Mouse (Mus musculus) bone marrow macrophage, adult 2 months (primary cell): ENCODE data around the gene Rhot1. TPM values are rescaled to one million over a fixed set of nuclear protein-coding genes. Genes with fewer than 3 reads are reported as not detected.

Experiments used
- H3K27ac ChIP-seq: 2 replicates; pipeline ENCODE4 v1.5.1; 2012; ENCODE audit warnings: low read depth, low read length; ENCODE audit not compliant: insufficient read depth
- H3K4me1 ChIP-seq: 2 replicates; pipeline ENCODE4 v1.6.1; 2012; ENCODE audit warnings: low read length; ENCODE audit not compliant: control insufficient read depth, insufficient read depth
- H3K4me3 ChIP-seq: 2 replicates; pipeline ENCODE4 v1.5.1; 2012; ENCODE audit warnings: mild to moderate bottlenecking, low read length, moderate library complexity; ENCODE audit not compliant: insufficient read depth
- CTCF ChIP-seq: IDR thresholded peaks from 2 replicates; pipeline ENCODE4 v1.5.1; 2012; ENCODE audit warnings: low read depth, mild to moderate bottlenecking, low read length, moderate library complexity
- POLR2A ChIP-seq: IDR thresholded peaks from 2 replicates; pipeline ENCODE4 v1.6.1; 2012; ENCODE audit warnings: mild to moderate bottlenecking, low read depth, low read length, borderline replicate concordance
- polyA plus RNA-seq: library from polyadenylated mRNA; stranded (reverse); fragments of >200 nt; gene quantifications from 2 replicates; pipeline ENCODE4 v1.2.4, GENCODE M21; 2012; ENCODE audit not compliant: missing spikeins, insufficient read depth, insufficient read length

Gene Rhot1
- 34.5 and 38.1 TPM in 2 replicates for polyA plus RNA-seq

- Histone ChIP-seq H3K27ac (peak within 1 kb of the TSS; percentile 83), H3K4me1 (0 out of 2 replicates have a peak, but pooled peaks cover 4% of the 10 kb centered on the region), H3K4me3 (peak within 1 kb of the TSS; percentile 100)
- no peak for TF ChIP-seq CTCF
- no peak for TF ChIP-seq POLR2A
Observed at GRCm38 (mm10) chr11:80208860-80209800, at the start of gene Rhot1. Gene Rhot1, plus strand, starts transcription at chr11:80209019.

GRCm38 (mm10) chr11:80161041-80161440 is 47.8 kb upstream of the Rhot1 start:
- TF ChIP-seq CTCF (no peak), POLR2A (no peak)

GRCm38 (mm10) chr11:80163362-80164116 is 45.3 kb upstream of the Rhot1 start:
- no peak for TF ChIP-seq CTCF
- no peak for TF ChIP-seq POLR2A
- no peak overlapping the region for H3K4me3 ChIP-seq
- H3K27ac ChIP-seq: 0 out of 2 replicates have a peak overlapping the region, but pooled peaks have one; percentile 4
- peaks cover 32% of the 10 kb centered on the region for H3K4me1 ChIP-seq

More at GRCm38 (mm10) chr11:80161041-80161440, 47.8 kb upstream of the Rhot1 start:
- no peak overlapping the region for H3K4me3 ChIP-seq
- no peak overlapping the region for H3K27ac ChIP-seq
- H3K4me1 ChIP-seq: peaks cover 30% of the 10 kb centered on the region

- H3K4me1 ChIP-seq: peaks cover 33% of the 10 kb centered on the region
- no peak overlapping the region for H3K4me3 ChIP-seq
- TF ChIP-seq POLR2A (no peak), CTCF (no peak)
- no peak overlapping the region for H3K27ac ChIP-seq
Observed at GRCm38 (mm10) chr11:80164224-80164623, 44.6 kb upstream of the Rhot1 start.

- H3K4me1 ChIP-seq: peaks cover 64% of the 10 kb centered on the region
- no peak overlapping the region for H3K4me3 ChIP-seq
- TF ChIP-seq POLR2A (no peak), CTCF (no peak)
- H3K27ac ChIP-seq: peak overlapping the region; percentile 99
Observed at GRCm38 (mm10) chr11:80168121-80168520, 40.7 kb upstream of the Rhot1 start.

- peaks cover 62% of the 10 kb centered on the region for H3K4me1 ChIP-seq
- no peak overlapping the region for H3K4me3 ChIP-seq
- peak overlapping the region; percentile 99 for H3K27ac ChIP-seq
- TF ChIP-seq CTCF (no peak), POLR2A (0 out of 2 replicates have a peak, but pooled peaks have one; percentile 8)
Observed at GRCm38 (mm10) chr11:80168611-80169249, 40.1 kb upstream of the Rhot1 start.

GRCm38 (mm10) chr11:80169629-80170028 is 39.2 kb upstream of the Rhot1 start:
- H3K4me1 ChIP-seq: peaks cover 69% of the 10 kb centered on the region
- H3K4me3 ChIP-seq: no peak overlapping the region
- TF ChIP-seq POLR2A: no peak
- TF ChIP-seq CTCF: no peak
- H3K27ac ChIP-seq: peak overlapping the region; percentile 99

- no peak overlapping the region for H3K4me3 ChIP-seq
- peaks cover 74% of the 10 kb centered on the region for H3K4me1 ChIP-seq
- no peak for TF ChIP-seq CTCF
- TF ChIP-seq POLR2A: no peak
- H3K27ac ChIP-seq: peak overlapping the region; percentile 99
Observed at GRCm38 (mm10) chr11:80170351-80170750, 38.5 kb upstream of the Rhot1 start.

- TF ChIP-seq CTCF (no peak), POLR2A (no peak)
- Histone ChIP-seq H3K4me1 (peaks cover 86% of the 10 kb centered on the region), H3K27ac (peak overlapping the region; percentile 99), H3K4me3 (no peak overlapping the region)
Observed at GRCm38 (mm10) chr11:80171884-80172283, 36.9 kb upstream of the Rhot1 start.
